Mouse (Mus musculus): Measurements from ENCODE around the gene Ms4a6d. TPM values are rescaled to one million over a fixed set of nuclear protein-coding genes. Genes with fewer than 3 reads are reported as not detected.

Gene Ms4a6d
- polyA plus RNA-seq, 1 experiment from 2014 or later: 6.6 TPM

GRCm38 (mm10) chr19:11537336-11537735, 67.3 kb downstream of the Ms4a6d start:
- H3K4me1 ChIP-seq (ENCODE audit: control insufficient read depth, insufficient read depth, low read length): no peaks in the 10 kb centered on the region
- no peak overlapping the region for H3K9ac ChIP-seq (ENCODE audit: low read length)
- no peak overlapping the region for H3K4me2 ChIP-seq (ENCODE audit: low read depth, low read length)
- H3K27ac ChIP-seq (ENCODE audit: low read length): no peak overlapping the region
- no peaks in the 10 kb centered on the region for H3K9me3 ChIP-seq (replicated peaks; ENCODE audit: control insufficient read depth, low read length)
- 29% methylated on average over 2 of the region's 2 CpGs for WGBS
- no peaks in the 10 kb centered on the region for H3K27me3 ChIP-seq (ENCODE audit: control insufficient read depth, insufficient read depth, low read length)
- no peaks in the 10 kb centered on the region for H3K36me3 ChIP-seq (ENCODE audit: control insufficient read depth, insufficient read depth, low read length)
- no peak overlapping the region for H3K4me3 ChIP-seq (replicated peaks; ENCODE audit: low read length)
- no peak for ATAC-seq (ENCODE audit: insufficient read depth, low FRiP score)

Other genes with a start within 250 kb of the Ms4a6d start
- 10.5 and 10.7 TPM in 2 replicates for gene Ms4a4a, start 229.3 kb downstream of the Ms4a6d start, polyA plus RNA-seq (2015; fragmentation: Nextera tagmentation; extraction: Ambion mirVana)
- gene Ms4a4c, start 200.1 kb downstream of the Ms4a6d start, polyA plus RNA-seq (2015; fragmentation: Nextera tagmentation; extraction: Ambion mirVana): 2.4 and 2.8 TPM in 2 replicates
- 0.56 and 1.1 TPM in 2 replicates for gene Ms4a4b, start 161.3 kb downstream of the Ms4a6d start, polyA plus RNA-seq (2015; fragmentation: Nextera tagmentation; extraction: Ambion mirVana)
- gene Ms4a6c, start 135.5 kb downstream of the Ms4a6d start, polyA plus RNA-seq (2015; fragmentation: Nextera tagmentation; extraction: Ambion mirVana): 9.3 and 12.4 TPM in 2 replicates
- gene Gm8369, start 118.9 kb downstream of the Ms4a6d start, polyA plus RNA-seq (2015; fragmentation: Nextera tagmentation; extraction: Ambion mirVana): 0.17 and 0.29 TPM in 2 replicates
- gene Ms4a6b, start 88.3 kb downstream of the Ms4a6d start, polyA plus RNA-seq (2015; fragmentation: Nextera tagmentation; extraction: Ambion mirVana): 7.4 and 8.4 TPM in 2 replicates
- 4.8 and 5.1 TPM in 2 replicates for gene Ms4a4d, start 68.0 kb downstream of the Ms4a6d start, polyA plus RNA-seq (2015; fragmentation: Nextera tagmentation; extraction: Ambion mirVana)
- gene Ms4a2, start 18.9 kb upstream of the Ms4a6d start, polyA plus RNA-seq (2015; fragmentation: Nextera tagmentation; extraction: Ambion mirVana): 0.34 and 1.1 TPM in 2 replicates
- 1.4 and 1.6 TPM in 2 replicates for gene Ms4a3, start 36.0 kb upstream of the Ms4a6d start, polyA plus RNA-seq (2015; fragmentation: Nextera tagmentation; extraction: Ambion mirVana)
- not detected in 2 replicates for gene Oosp2, start 55.7 kb upstream of the Ms4a6d start, polyA plus RNA-seq (2015; fragmentation: Nextera tagmentation; extraction: Ambion mirVana)
- not detected in 2 replicates for gene Oosp1, start 86.3 kb upstream of the Ms4a6d start, polyA plus RNA-seq (2015; fragmentation: Nextera tagmentation; extraction: Ambion mirVana)
- not detected in 2 replicates for gene Oosp3, start 92.2 kb upstream of the Ms4a6d start, polyA plus RNA-seq (2015; fragmentation: Nextera tagmentation; extraction: Ambion mirVana)
- gene Gif, start 142.7 kb upstream of the Ms4a6d start, polyA plus RNA-seq (2015; fragmentation: Nextera tagmentation; extraction: Ambion mirVana): 9.9 and 15.4 TPM in 2 replicates
- gene Mrpl16, start 165.5 kb upstream of the Ms4a6d start, polyA plus RNA-seq (2015; fragmentation: Nextera tagmentation; extraction: Ambion mirVana): 51.7 and 53.0 TPM in 2 replicates
- 20.2 and 22.7 TPM in 2 replicates for gene Stx3, start 214.6 kb upstream of the Ms4a6d start, polyA plus RNA-seq (2015; fragmentation: Nextera tagmentation; extraction: Ambion mirVana)
- gene Olfr1417, start 234.4 kb upstream of the Ms4a6d start, polyA plus RNA-seq (2015; fragmentation: Nextera tagmentation; extraction: Ambion mirVana): 0.13 TPM in 1 of 2 replicates, not detected in the other

All from stomach, embryonic 16.5 days (tissue).